Mouse (Mus musculus) testis, adult 2 months (tissue): ENCODE measurements around the gene Atp5k. TPM values are rescaled to one million over a fixed set of nuclear protein-coding genes. Genes with fewer than 3 reads are reported as not detected.

Source experiments
- H3K27ac ChIP-seq: fragments of 200-500 bp; 2 replicates; pipeline ENCODE4 v1.5.1; 2012; ENCODE audit warnings: low read depth, low read length; ENCODE audit not compliant: control insufficient read depth, insufficient read depth
- H3K27me3 ChIP-seq: fragments of 200-500 bp; 2 replicates; pipeline ENCODE4 v1.6.1; 2012; ENCODE audit warnings: mild to moderate bottlenecking, low read length, moderate library complexity; ENCODE audit not compliant: control insufficient read depth, insufficient read depth
- H3K36me3 ChIP-seq: fragments of 200-500 bp; 2 replicates; pipeline ENCODE4 v1.6.1; 2012; ENCODE audit warnings: mild to moderate bottlenecking, low read length; ENCODE audit not compliant: control insufficient read depth, insufficient read depth
- H3K4me1 ChIP-seq: fragments of 200-500 bp; 2 replicates; pipeline ENCODE4 v1.6.1; 2012; ENCODE audit warnings: low read length; ENCODE audit not compliant: control insufficient read depth, insufficient read depth
- H3K4me3 ChIP-seq: fragments of 200-500 bp; 2 replicates; pipeline ENCODE4 v1.5.1; 2012; ENCODE audit warnings: low read depth, mild to moderate bottlenecking, low read length, moderate library complexity, mixed read lengths; ENCODE audit not compliant: control insufficient read depth
- CTCF ChIP-seq: fragments of 200-500 bp; IDR thresholded peaks from 2 replicates; pipeline ENCODE4 v1.5.1; 2012; ENCODE audit warnings: low read depth, mild to moderate bottlenecking, inconsistent platforms, low read length, moderate library complexity; ENCODE audit not compliant: control insufficient read depth, insufficient read depth, insufficient replicate concordance
- POLR2A ChIP-seq: fragments of 200-500 bp; IDR thresholded peaks from 2 replicates; pipeline ENCODE4 v1.6.1; 2012; ENCODE audit warnings: low read depth, mild to moderate bottlenecking, inconsistent platforms, low read length, moderate library complexity; ENCODE audit not compliant: control insufficient read depth
- polyA plus RNA-seq: library from polyadenylated mRNA; depleted of rRNA; stranded (reverse); fragments of >200 nt; gene quantifications from 2 replicates; pipeline ENCODE4 v1.2.3, GENCODE M21; 2012; rRNA removed

The Atp5k gene
- polyA plus RNA-seq, 1 experiment, result 46.1 TPM

GRCm38 (mm10) chr5:108386449-108386848, 47.8 kb downstream of the Atp5k start:
- Histone ChIP-seq H3K27me3 (no peaks in the 10 kb centered on the region), H3K36me3 (no peaks in the 10 kb centered on the region), H3K4me3 (no peak overlapping the region), H3K4me1 (no peaks in the 10 kb centered on the region), H3K27ac (no peak overlapping the region)
- TF ChIP-seq POLR2A (no peak), CTCF (no peak)

- Histone ChIP-seq H3K27ac (no peak overlapping the region), H3K27me3 (no peaks in the 10 kb centered on the region), H3K4me3 (no peak overlapping the region), H3K4me1 (no peaks in the 10 kb centered on the region), H3K36me3 (no peaks in the 10 kb centered on the region)
- TF ChIP-seq POLR2A (no peak), CTCF (no peak)
Observed at GRCm38 (mm10) chr5:108385632-108386031, 48.6 kb downstream of the Atp5k start.

Other genes with a start within 250 kb of the Atp5k start
- 41.7 and 42.3 TPM in 2 replicates for gene Dr1, start 165.6 kb downstream of the Atp5k start, polyA plus RNA-seq
- 8.0 and 8.9 TPM in 2 replicates for gene Pigg, start 121.8 kb downstream of the Atp5k start, polyA plus RNA-seq
- gene Gm42517, start 66.5 kb downstream of the Atp5k start, polyA plus RNA-seq, result 0.53 and 0.78 TPM in 2 replicates
- gene Pde6b, start 46.1 kb downstream of the Atp5k start, polyA plus RNA-seq, result 0.02 TPM in 2 replicates
- 0.17 and 0.41 TPM in 2 replicates for gene Mfsd7a, start 14.4 kb upstream of the Atp5k start, polyA plus RNA-seq
- 3.5 and 4.3 TPM in 2 replicates for gene Pcgf3, start 26.8 kb upstream of the Atp5k start, polyA plus RNA-seq
- 0.69 and 1.1 TPM in 2 replicates for gene Cplx1, start 115.6 kb upstream of the Atp5k start, polyA plus RNA-seq
- gene Gak, start 195.3 kb upstream of the Atp5k start, polyA plus RNA-seq, result 35.3 and 36.8 TPM in 2 replicates
- gene Tmem175, start 195.3 kb upstream of the Atp5k start, polyA plus RNA-seq, result 128 and 145 TPM in 2 replicates
- 3.6 and 3.8 TPM in 2 replicates for gene Idua, start 225.9 kb upstream of the Atp5k start, polyA plus RNA-seq
- gene Dgkq, start 235.2 kb upstream of the Atp5k start, polyA plus RNA-seq, result 4.7 and 4.8 TPM in 2 replicates
- 0.04 and 0.09 TPM in 2 replicates for gene Slc26a1, start 241.1 kb upstream of the Atp5k start, polyA plus RNA-seq